Mouse (Mus musculus): ENCODE data around the gene Layn. TPM values are rescaled to one million over a fixed set of nuclear protein-coding genes. Genes with fewer than 3 reads are reported as not detected.

Layn gene
- polyA plus RNA-seq, 1 experiment from 2014 or later, result 5.1 TPM

GRCm38 (mm10) chr9:51006846-51007245 lies 70.0 kb downstream of the Layn start:
- H3K27me3 ChIP-seq, result no peaks in the 10 kb centered on the region
- H3K4me3 ChIP-seq, result no peak overlapping the region
- no peak for ATAC-seq (ENCODE audit: insufficient number of reproducible peaks, insufficient read depth, low FRiP score, low TSS enrichment)
- no peak overlapping the region for H3K27ac ChIP-seq
- H3K9me3 ChIP-seq, result no peaks in the 10 kb centered on the region
- H3K36me3 ChIP-seq, result no peaks in the 10 kb centered on the region
- 0 out of 2 replicates have a peak overlapping the region, but pooled peaks have one; percentile 81 for H3K4me2 ChIP-seq (replicated peaks)
- H3K9ac ChIP-seq, result no peak overlapping the region
- peaks cover 6% of the 10 kb centered on the region; the same call in 1 of the 2 replicates for H3K4me1 ChIP-seq
- whole genome bisulfite sequencing, result 4% methylated on average over 4 of the region's 4 CpGs

MicroRNA genes within 50 kb of the gene (microRNA counts, 519-probe panel; counts per million panel counts)
- 460 counts per million, percentile 65 among the panel's probes with 10 or more counts for microRNA mmu-miR-34b-3p
- microRNA mmu-miR-34b-5p, result 460 counts per million, percentile 65 among the panel's probes with 10 or more counts
- microRNA mmu-miR-34c, result 460 counts per million, percentile 65 among the panel's probes with 10 or more counts

Small RNAs within 50 kb of the gene (microRNA-seq; reads per million reads assigned to microRNA genes)
- gene Mir34b, result 34.5 reads per million, percentile 40 among the genes with 10 or more reads in this experiment
- gene Mir34c, result 922 reads per million, percentile 76 among the genes with 10 or more reads in this experiment

Other genes with a start within 250 kb of the Layn start
- 96.2 and 96.6 TPM in 2 replicates for gene Ppp2r1b, start 231.8 kb downstream of the Layn start, polyA plus RNA-seq (2016; fragmentation: Nextera tagmentation; extraction: Ambion mirVana)
- 16.1 and 17.9 TPM in 2 replicates for gene Sik2, start 68.0 kb downstream of the Layn start, polyA plus RNA-seq (2016; fragmentation: Nextera tagmentation; extraction: Ambion mirVana)
- gene Btg4, start 16.2 kb downstream of the Layn start, polyA plus RNA-seq (2016; fragmentation: Nextera tagmentation; extraction: Ambion mirVana), result not detected in 2 replicates
- gene 4833427G06Rik, start 25.0 kb upstream of the Layn start, polyA plus RNA-seq (2016; fragmentation: Nextera tagmentation; extraction: Ambion mirVana), result 0.17 TPM in 1 of 2 replicates, not detected in the other
- 0.01 TPM in 1 of 2 replicates, not detected in the other for gene Gm32742, start 88.4 kb upstream of the Layn start, polyA plus RNA-seq (2016; fragmentation: Nextera tagmentation; extraction: Ambion mirVana)
- gene Pou2af1, start 136.6 kb upstream of the Layn start, polyA plus RNA-seq (2016; fragmentation: Nextera tagmentation; extraction: Ambion mirVana), result not detected in 2 replicates
- 2.9 and 3.0 TPM in 2 replicates for gene Colca2, start 201.5 kb upstream of the Layn start, polyA plus RNA-seq (2016; fragmentation: Nextera tagmentation; extraction: Ambion mirVana)

All from embryonic facial prominence, embryonic 12.5 days (tissue).